Mouse (Mus musculus) thymus, adult 18-20 months (tissue): ENCODE measurements around the gene Gpr156.

Source experiments
- DNase-seq, 2 experiments: peaks; one replicate each; pipeline ENCODE4 v3.0.0; 2022; ENCODE audit warnings: mixed read lengths in 2 of 2

Gene Gpr156

DNA sequence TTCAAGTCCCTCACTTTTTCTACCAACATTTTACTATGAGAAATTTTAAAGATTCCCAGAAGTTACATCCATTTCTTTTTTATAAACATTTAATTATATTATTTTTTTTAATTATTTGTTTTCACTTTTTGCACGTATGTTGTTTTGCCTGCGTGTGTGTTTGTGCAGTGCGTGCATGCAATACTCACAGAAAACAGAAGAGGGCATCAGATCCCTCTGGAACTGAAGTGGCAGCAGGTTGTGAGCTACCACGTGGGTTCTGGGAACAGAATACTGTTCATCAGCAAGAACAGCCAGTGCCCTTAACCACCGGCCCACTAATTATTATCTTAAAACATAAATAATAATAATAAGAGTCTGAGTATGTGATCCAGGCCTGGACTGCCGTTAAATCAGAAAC is 2.7 kb downstream of the Gpr156 start:
- DNase-seq = no peak

DNA sequence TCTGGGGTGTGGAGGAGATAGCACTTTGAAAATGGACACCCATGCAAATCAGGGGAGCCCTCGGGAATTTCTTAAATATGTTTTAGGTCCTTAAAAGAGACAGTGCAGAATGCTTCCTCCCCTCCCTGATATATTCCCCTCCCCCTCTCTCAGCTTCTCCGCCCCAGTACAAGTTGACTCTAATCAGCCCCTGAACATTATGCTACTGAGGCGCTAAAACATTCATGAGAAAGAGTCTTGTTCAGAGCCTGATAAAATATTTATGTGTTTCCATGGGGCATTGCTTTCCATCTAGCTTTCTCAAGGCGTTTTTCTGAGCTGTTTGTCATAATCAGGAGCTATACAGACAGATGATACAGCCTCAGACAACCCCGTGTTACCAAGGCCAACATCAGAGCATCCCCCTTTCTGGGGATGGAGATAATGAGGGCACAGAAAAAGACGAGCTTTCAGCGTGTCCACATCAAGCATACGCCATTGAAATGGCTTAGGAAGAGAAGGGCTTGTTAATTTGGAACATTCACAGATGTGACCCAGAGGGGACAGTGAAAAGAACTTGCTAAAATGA is 4.6 kb downstream of the Gpr156 start:
- DNase-seq = no peak

- DNase-seq = no peak
Observed at GRCm38 (mm10) chr16:37926087-37926486, 9.8 kb downstream of the Gpr156 start.

- no peak for DNase-seq
Observed at GRCm38 (mm10) chr16:37927117-37927516, 10.8 kb downstream of the Gpr156 start.

DNA sequence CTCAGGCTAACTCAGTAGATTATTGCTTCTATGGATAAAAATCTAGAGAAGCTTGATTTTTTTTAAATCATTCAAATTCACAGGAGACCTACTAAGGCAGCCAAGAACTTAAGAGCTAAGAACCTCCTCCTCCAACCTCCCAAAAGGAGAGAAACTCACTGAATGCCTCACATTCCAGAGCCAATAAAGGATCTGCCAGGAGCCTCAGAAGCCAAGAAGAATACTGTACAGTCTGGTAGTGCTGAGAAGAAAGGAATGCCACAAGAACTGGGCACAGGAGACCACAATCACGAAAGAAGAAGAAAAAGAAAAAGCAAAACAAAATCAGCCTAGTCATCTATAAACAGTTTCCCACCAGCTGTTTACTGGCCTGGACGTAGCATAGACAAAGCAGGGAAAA is 12.7 kb downstream of the Gpr156 start:
- DNase-seq = no peak

- no peak for DNase-seq
Observed at GRCm38 (mm10) chr16:37929626-37930025, 13.3 kb downstream of the Gpr156 start.

DNA sequence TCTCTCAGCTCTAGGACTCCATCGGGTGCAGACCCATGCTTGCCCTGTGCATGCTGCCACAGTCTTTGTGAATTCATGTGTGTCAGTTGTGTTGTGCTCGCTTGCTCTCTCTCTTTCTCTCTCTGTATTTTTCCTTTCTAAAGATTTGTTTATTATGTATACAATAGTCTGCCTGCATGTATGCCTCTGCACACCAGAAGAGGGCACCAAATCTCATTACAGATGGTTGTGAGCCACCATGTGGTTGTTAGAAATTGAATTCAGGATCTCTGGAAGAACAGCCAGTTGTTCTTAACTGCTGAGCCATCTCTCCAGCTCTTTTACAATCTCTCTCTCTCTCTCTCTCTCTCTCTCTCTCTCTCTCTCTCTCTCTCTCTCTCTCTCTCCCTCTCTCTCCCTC is 18.6 kb downstream of the Gpr156 start:
- no peak for DNase-seq

DNA sequence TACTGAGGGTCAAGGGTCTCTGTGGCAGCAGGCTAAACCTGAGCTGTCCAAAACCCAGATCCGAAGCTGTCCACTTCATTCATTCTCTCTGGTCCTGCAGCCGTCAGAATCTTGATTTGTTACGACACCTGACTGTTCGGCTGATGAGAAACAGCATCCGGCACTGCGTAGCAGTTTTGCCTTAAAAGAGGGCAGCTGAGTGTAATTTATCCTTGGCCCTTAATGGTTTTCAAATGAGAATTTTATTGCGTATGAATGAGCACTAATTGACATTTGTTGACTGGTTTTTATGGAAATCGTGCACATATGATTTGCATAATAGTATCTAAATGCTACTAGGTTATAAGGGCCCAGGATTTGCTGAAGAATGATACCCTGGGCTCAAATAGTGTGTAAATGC is 21.0 kb downstream of the Gpr156 start:
- DNase-seq = no peak

DNA sequence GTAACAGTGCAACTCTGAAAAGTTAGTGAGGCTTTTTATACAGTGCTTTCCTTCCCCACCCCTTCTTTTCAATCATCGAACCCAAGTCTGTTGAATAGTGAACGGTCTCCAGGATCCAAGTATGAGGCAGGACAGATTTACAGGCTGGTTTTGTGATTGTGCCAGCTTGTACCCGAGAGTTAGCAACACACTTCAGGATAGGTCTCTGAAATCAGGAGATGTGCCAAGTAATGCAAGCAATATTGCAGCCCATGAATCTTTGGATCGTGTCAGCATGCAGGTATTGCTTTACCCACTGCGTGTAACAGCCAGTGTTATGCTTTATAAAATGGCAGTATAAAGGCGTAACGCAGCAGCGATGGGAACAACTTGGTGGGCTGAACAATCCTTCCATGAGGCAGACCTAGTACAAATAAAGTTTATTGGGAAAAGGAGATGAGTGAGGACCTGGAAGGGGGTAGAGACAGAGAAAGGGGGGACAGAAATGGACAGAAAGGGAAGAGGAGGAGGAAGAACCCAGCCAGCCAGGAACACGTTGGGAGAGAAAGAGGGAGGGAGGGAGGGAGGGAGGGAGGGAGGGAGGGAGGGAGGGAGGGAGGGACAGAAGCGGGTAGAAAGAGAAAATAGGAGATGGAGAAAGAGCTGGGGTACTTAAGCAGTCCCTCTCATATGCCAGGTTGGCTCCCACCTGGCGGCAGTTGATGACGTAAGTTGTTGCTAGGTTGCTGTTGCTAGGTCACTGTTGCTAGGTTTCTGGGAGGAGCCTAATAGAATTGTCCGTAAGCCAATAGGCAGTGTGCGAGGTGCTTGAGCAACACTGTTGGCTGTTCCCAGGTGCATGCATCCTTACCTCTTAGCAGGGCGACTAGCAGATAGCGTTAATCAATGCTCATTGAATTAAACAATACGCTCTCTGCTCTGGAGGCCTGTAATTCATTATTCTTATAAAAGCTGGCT is 22.1 kb downstream of the Gpr156 start:
- DNase-seq = no peak

- no peak for DNase-seq
Observed at GRCm38 (mm10) chr16:37939082-37939863, 23.0 kb downstream of the Gpr156 start.

- DNase-seq = no peak
Observed at GRCm38 (mm10) chr16:37940291-37940690, 24.0 kb downstream of the Gpr156 start.

DNA sequence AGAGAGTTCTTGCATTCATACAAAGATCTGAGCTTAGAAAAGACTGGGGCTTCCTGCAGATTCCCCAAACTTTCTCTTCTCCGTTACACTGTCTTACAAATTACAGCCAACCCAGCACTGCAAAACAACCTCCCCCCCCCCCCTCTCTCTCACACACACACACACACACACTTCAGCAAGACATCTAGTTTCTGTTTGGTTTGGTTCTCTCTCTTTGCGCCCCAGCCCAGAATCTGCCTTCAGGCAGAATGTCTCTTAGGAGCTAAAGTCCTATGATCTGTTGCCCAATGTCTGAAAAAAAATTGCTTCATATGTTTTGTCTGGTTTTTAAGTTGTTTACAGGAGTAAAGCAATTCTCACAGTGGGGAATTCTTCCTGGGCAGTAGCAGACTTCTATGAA is 27.4 kb downstream of the Gpr156 start:
- DNase-seq = no peak

DNA sequence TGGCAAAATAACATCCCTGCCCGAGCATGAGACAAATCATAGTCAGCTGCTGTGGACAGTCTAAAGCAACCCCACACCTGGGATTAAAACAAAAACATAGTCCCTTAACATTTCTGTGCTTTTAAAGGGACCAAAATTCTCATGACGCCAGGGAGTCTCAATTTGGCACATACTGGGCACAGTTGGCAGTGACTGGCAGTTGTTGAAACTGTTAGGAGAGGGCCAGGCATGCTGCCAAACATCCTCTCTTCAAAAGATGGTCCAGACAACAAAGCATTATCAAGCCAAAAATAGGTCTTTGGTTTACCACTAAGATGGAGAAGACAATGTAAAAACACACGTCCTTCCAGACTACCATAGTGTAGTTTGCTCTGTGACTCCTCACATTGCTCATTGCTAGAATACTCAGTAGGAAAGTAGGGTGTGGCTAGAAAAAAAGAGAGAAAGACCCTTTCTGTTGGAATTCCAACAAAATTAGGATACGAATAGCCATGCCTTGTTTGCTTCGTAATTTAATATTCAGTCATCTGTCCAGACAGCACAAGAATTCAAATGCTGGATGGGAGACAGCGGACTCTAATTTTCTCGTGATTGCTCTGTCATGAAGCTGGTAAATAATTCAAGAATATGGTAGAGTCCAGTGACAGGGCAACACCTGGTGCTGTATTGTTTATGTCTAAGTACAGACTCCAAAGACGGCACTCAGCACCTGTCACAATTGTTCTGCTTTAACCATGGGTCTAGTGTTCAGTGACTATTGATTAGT is 28.9 kb downstream of the Gpr156 start:
- DNase-seq = no peak

DNA sequence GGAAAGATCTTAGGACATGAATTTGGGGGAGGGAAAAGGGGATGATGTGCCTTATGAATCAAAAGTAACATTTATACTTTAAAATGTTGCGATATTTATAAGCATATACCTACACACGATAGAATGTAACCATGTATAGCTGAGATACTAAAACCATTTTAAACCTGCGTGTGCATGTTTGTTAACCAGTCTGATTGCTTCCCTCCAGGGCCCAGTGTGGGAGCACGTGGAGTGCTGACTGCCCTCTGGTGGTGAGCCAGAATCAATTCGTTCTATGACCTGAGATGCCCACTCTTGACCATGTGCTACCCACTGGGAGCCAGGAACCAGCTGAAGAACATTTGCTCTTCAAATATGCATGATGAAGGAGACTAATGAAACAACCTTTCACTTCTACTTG is 30.9 kb downstream of the Gpr156 start:
- no peak for DNase-seq

DNA sequence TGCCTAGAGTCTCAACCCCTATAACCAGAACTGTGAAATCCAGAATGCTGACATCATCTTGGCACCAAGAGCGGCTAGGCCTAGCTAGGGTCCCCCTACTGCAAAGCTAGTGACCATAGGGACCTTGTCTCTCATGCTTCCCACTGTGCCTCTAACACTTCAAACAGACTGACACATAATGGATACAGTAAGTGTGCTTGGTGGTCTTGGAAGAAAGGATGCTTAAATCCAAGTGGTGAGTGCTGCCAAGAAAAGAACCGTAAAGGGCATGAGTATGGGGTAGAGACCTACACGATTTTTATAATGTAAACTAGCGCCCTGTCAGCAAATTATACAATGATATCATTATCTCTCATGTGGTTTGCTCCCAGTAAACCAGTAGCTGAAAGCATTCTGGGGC is 32.1 kb downstream of the Gpr156 start:
- DNase-seq = no peak

DNA sequence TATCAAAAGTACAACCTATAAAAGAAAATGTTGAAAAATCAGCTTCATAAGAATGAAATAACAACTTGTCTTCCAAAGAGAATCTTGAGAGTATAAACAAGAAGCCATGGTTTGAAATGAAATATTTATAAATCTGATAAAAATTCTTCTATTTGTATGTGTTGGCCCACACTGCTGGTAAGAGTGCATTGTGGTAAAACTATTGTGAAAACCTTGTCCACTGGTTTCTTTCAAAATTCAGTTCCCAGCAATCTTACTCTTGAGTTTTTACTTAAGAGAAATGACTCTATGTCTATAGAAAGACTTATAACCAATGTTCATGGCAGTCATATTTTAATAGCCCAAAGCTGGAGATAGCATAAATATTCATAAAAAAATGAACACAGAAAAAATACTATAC is 34.9 kb downstream of the Gpr156 start:
- DNase-seq = no peak

- DNase-seq = no peak
Observed at GRCm38 (mm10) chr16:37953186-37953585, 36.9 kb downstream of the Gpr156 start.

DNA sequence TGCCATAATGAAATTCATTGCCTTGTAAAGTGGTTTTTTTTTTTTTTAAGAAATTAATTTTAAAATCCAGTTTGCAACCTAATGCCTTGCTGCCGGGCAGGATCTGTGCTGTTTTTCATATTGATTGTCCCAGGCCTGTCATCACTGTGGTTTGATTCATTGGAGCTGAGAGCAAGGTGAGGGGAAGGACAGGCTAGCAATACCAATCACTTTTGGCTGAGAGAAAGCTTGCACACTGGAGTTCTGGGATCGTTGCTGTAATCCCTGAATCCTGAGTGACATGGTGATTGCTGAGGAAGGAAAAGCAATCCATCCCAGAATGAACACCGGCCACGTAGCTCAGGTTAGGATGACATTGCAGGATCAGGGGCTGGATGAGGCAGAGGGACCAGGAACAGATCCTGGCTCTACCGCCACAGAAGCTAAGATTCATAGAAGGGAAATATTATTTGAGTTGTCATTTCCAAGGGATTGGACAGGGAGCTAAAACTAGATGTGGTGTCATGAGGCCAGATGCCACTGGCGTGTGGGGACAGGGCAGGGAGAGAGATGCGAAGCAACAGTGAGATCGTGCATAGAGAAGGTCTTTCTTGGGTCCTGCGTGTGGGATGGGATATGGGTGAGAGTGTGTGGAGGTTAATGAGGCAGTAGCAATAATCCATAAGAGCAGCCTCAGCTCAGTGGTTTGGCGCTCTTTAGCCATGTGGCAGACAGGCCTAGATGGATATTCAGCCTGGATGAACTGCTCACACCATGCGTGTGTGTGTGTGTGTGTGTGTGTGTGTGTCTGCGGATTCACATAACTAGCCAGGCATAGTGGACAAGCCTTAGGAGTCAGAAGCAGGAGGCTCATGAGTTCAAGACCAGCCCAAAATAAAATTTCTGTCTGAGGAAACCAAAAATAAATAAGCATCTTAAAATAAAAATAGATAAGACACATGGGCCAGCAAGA is 38.0 kb downstream of the Gpr156 start:
- no peak for DNase-seq

DNA sequence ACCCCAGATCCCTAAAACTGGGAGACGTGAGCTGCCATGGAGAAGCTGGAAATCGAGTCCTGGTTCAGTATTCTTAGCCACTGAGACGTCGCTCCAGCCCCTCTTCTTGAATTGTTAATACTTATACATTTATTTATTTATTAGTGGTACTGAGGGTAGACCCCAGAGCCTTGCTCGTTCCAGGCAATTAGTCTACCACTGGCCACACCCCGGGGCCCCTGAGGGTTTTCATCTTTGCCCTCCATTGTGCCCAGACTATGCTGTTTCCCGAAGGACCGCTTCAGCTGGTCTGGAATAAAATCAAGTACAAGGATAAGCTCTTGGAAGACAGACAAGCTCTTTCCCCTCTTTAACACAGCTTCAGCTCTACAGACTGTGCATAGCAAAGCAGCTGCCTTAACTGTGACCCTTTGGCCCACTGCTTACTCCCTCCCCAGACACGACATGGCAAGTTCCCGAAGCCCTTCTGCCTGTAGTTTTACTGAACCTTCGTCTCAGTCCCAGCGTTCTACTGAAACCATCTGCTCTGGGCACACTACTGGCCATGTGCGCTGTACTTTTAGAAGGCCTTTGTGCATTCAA is 39.1 kb downstream of the Gpr156 start:
- DNase-seq = no peak

GRCm38 (mm10) chr16:37956076-37956676 is 39.9 kb downstream of the Gpr156 start:
- no peak for DNase-seq

DNA sequence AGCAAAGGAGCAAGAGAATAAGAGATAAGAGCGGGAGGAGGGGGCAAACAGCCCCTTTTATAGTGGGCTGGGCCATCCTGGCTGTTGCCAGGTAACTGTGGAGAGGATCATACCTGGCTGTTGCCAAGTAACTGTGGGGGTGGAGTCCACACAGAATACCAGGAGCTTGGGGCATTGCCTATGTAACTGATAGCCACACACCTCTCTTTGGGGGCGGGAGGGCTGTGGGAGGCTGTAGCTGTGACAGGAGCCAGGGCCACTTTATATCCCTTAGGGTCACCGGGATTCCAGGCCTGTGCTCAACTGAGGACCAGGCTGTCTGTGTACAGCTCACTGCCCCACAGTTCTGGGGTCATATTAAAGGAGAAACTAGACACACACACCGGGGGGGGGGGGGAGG is 40.5 kb downstream of the Gpr156 start:
- no peak for DNase-seq
